Mouse (Mus musculus): ENCODE results near the gene Srd5a1. TPM values are rescaled to one million over a fixed set of nuclear protein-coding genes. Genes with fewer than 3 reads are reported as not detected.
A peak's percentile ranks its signal among the peaks of the same experiment; 100 is the strongest.

Srd5a1 gene
- total RNA-seq, 2 experiments from 2014 or later, result 0.33 to 0.42 TPM

- intact Hi-C loops (cut with DNase I), result loop anchor here (2.0 kb wide), 1 partner anchor 39 kb away; no protein-coding TSS in a partner anchor
- no peak for DNase-seq
These were observed 63.6 kb downstream of the Srd5a1 start for GRCm38 (mm10) chr13:69547488-69548180.

DNA sequence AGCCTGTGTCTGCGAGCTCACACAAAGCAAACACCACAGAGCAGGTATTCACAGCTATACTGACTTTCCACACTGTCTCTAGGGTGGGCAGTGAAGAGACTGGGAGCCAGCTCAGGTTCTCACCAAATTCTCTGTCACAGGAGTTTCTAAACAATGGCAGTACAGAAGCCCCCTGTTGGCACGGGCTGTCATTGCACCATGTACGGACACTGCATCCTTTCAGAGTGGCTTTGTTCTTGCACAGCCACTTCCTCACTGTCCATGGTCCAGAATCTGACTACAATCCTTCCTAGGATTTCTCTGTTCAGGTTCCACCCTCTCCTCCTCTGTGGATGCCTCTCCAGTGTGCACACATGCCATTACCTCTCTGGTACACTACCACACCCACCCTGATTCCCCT is 66.2 kb downstream of the Srd5a1 start:
- intact Hi-C loops (cut with DNase I), result no loop called here
- DNase-seq, result no peak

DNA sequence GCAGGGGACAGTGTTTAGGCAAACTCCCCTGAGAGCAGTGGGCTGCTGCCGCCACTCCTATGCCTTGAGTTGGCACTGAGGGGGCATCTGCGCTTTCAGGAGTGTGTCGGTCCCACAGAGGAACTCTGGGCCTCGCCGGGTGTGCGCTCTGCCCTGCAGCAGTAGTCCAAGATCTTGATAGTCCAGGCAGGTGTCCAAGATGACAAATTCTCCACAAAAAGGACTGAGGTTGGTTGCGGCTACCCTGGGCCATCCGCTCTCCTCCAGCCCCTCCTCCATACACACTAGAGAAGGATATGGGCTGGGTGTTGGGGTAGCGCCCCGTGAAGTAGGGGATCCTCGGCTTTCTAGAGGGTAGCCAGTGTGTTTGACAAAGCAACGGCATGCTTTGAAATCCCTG is 67.6 kb downstream of the Srd5a1 start:
- no peak for DNase-seq
- intact Hi-C loops (cut with DNase I), result no loop called here

- intact Hi-C loops (cut with DNase I), result no loop called here
- peak in 1 of 2 experiments; percentile 59 for DNase-seq
These were observed 68.5 kb downstream of the Srd5a1 start for GRCm38 (mm10) chr13:69542571-69543352.

DNA sequence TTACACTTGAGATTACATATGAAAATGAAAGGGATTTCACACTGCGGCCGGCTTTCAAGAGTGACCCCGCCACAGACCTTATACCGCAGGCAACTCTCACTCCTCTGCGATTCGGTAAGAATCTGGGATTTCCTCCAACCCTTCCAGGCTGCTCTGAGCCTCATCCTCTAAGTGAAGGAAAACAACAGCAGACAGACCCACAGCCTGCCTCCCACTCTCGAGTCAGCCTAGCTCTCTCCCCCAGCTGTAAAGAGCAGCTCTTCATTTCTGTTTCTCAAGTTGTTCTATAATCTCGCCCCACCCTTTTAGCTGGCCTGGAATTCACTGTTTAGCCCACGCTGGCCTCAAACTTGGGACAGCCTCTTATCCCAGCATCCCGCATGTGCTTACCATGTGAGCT is 69.5 kb downstream of the Srd5a1 start:
- no peak for DNase-seq
- intact Hi-C loops (cut with DNase I), result no loop called here

DNA sequence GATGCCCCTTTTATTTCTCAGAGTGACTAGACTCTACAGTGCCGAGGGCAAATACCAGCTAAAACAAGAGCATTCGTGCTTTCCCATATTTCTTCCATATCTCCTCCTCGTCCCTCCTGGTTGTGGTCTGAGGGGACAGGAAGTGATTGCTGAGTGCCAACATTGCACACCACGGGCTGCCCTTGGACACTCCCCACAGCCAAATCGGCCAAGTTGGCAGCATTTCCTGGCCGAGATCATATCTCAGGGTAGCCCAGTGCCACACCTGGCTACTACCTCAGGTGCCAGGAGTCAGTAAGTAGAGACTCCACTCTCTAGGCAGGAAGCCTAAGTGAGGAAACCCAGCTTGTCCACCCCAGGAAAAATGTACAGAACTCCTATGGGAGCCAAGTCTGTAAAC is 70.0 kb downstream of the Srd5a1 start:
- peak in 1 of 2 experiments; percentile 44 for DNase-seq
- intact Hi-C loops (cut with DNase I), result no loop called here

DNA sequence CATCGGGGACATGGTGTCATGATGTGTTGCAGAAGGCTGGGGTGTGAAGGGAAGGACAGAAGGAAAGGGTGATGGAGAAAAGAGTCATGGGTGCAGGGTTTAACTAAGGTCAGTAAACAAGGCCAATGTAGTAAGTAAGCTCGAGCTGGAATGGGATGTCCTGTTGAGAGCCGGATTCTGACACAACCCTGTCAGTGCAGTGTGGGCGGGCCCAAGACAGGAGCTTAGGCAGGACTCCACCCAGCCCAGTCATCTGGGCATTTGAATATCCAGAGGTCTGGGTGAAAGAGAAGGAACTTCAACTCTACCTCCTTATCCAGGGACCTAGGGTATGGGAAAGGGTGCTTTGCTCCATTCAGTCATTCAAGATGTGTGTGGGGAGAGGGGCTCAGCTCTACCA is 72.9 kb downstream of the Srd5a1 start:
- intact Hi-C loops (cut with DNase I), result loop anchor here (5.0 kb wide), 2 partner anchors 74 to 536 kb away; partner anchors contain the start of gene Srd5a1
- no peak for DNase-seq

DNA sequence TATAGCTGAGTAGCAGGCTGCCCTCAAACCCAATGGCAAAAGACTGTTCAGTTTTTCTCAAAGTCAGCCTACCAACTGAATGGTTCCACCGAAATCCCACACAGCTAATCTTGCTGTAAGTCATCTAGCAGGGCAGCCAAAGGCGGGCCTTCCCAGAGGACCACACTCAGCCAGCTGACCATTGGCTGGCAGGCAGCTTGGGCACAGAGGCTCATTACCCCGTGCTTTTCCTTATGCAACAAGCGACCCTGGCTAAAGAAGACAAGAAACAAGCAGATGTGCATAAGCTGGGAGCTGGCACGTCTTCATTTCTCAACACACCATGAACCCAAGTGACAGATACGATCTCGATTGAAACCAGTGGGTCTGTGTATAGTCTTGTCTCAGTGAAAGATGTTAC is 73.9 kb downstream of the Srd5a1 start:
- intact Hi-C loops (cut with DNase I), result loop anchor here (5.0 kb wide), 2 partner anchors 75 to 535 kb away; partner anchors contain the start of gene Srd5a1
- no peak for DNase-seq

GRCm38 (mm10) chr13:69536021-69536420 is 75.2 kb downstream of the Srd5a1 start:
- intact Hi-C loops (cut with DNase I), result loop anchor here (5.0 kb wide), 2 partner anchors 76 to 534 kb away; partner anchors contain the start of gene Srd5a1
- no peak for DNase-seq

- DNase-seq, result peak; percentile 95 to 98
- intact Hi-C loops (cut with DNase I), result loop anchor here (5.0 kb wide), 2 partner anchors 77 to 533 kb away; partner anchors contain the start of gene Srd5a1
These were observed 76.3 kb downstream of the Srd5a1 start for GRCm38 (mm10) chr13:69534654-69535551.

GRCm38 (mm10) chr13:69534334-69534653 is 76.9 kb downstream of the Srd5a1 start, which contains the start of gene Tent4a:
Gene Tent4a (minus strand): TSS chr13:69534617.
- no peak for DNase-seq
- intact Hi-C loops (cut with DNase I), result no loop called here

DNA sequence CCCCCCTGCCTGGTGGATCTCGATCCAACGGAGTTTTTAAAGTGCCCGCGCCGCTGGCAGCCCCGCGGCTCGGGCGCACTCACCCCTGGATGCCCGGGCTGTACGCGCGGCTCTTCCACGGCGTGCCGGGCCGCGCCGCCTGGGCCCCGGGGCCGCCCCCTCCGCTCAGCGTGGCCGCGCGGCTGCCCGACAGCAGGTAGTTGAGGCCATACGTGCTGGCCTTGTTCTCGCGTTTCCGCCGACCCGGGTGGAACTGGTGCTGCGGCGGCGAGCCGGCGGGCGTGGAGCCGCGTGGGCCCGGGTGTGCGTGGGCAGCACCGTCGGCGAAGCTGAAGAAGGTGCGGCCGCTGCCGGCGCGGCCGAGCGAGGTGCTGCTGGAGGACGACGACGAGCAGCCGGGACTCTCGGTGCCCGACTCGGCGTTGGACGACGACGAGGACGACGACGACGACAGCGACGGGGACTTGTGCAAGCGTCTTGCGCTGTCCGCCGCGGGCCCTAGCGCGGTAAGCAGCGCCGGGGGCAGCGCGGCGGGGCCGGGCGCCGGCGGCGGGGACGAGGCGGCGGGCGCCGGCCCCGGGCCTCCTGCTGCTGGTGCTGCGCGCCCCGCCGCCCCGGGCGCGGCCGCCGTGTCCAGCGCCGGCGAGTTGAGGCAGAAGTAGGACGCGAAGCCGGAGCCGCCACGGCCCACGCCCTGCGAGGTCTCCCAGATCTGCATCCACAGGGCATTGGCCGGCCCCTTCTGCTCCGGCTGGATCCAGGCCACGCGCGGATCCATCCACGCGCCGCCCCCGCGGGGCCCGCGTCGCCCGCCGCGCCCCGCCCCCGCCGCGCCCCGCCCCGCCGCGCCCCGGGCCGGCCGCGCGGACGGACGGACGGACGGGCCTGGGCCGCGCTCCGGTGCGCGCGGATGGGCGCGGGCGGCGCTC is 77.6 kb downstream of the Srd5a1 start, which contains the start of gene Nsun2:
TSS of gene Nsun2 (plus strand) at position 342 of the 929 bp plus-strand sequence.
- DNase-seq, result peak in 1 of 2 experiments; percentile 61
- intact Hi-C loops (cut with DNase I), result no loop called here

GRCm38 (mm10) chr13:69532893-69533404 is 78.3 kb downstream of the Srd5a1 start:
- DNase-seq, result no peak
- intact Hi-C loops (cut with DNase I), result no loop called here

DNA sequence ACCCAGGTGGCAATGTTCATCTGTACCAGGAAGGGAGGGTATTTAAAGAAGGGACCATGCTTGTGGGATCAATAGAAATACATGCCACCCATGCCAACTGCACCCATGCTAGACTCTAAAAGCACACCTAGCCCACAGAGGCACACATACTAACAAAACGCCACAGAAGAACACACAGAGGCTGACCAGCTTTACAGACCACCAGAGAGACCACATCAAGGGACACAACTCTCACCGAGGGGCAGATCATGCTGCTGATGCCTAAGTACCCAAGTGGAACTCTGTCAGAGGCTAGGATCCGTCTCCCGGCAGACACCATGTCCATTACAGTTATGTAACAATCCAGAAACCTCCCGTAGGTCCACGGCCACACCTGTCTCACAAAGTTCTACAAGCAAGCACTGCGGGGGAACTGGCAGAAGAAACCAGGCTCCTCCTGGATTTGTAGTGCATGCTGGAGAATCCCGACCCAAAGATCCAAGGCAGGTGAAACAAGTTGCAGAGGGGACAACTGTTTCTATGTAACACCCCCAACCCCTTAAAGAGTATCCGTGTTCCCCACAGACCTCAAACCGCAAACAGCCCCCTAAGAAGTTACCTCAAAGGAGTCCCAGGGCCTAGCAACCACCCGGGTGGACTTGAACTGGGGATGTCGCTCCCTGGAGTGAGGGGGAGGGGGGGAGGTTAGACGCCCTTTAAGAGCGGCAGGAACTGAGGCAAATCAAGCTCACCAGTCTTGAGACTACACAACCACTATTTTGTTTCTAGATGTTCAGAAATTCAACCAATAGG is 78.9 kb downstream of the Srd5a1 start:
- intact Hi-C loops (cut with DNase I), result no loop called here
- no peak for DNase-seq

DNA sequence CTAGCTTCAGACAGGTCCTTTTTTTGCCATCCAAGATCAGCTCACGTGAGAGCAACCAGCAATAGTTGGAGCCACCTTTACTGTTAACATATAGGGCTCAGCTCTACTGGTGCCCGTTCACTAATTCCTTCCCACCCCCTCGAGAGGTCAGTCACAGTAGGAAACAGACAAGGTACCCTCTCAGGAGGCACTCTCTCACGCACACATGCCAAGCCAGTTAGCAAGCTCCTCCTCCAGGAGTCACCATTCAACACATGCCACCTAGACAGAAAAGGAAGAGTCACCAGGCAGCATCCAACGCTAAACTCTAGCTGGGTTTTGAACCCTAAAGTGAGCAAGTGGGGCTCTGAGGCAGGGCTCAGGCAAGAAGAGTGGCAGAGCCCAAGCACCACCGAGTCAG is 79.8 kb downstream of the Srd5a1 start:
- intact Hi-C loops (cut with DNase I), result no loop called here
- no peak for DNase-seq

- DNase-seq, result no peak
- intact Hi-C loops (cut with DNase I), result no loop called here
These were observed 80.3 kb downstream of the Srd5a1 start for GRCm38 (mm10) chr13:69530951-69531350.

GRCm38 (mm10) chr13:69530156-69530555 is 81.1 kb downstream of the Srd5a1 start:
- DNase-seq, result no peak
- intact Hi-C loops (cut with DNase I), result no loop called here

DNA sequence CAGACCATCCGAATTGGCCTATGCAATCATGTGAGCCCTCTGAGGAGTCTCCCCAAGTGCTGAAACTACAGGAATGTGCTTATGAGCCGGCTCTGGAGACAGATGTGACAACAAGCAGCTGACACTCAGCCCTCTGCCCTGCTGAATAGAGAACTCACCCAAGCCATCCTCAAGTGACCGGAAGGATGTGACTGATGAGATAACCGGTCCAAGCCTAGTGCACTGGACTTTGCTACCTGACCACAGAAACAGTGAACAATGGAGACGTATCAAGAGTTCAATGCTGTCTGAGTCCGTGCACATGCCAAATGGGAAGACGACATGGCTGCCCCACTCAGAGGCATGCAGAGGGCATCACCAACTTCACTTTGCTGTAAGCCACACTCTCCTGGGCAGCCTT is 82.7 kb downstream of the Srd5a1 start:
- no peak for DNase-seq
- intact Hi-C loops (cut with DNase I), result no loop called here

All from gastrocnemius, postnatal 36 days (tissue).